Mouse (Mus musculus) CH12.LX (cell line): ENCODE data around the gene Trafd1.

Experiments used
- CTCF ChIP-seq, 2 experiments: IDR thresholded peaks in 1 of 2; conservative IDR thresholded peaks in 1 of 2; 2 replicates each; pipeline ENCODE4 v1.5.1; 2011 to 2012; ENCODE audit warnings: low read depth in 2 of 2, low read length in 2 of 2, improper control_type of control experiment in 1 of 2, inconsistent platforms in 1 of 2, mild to moderate bottlenecking in 1 of 2, moderate library complexity in 1 of 2
- MAFK ChIP-seq: IDR thresholded peaks from 2 replicates; pipeline ENCODE4 v1.6.1; 2011; ENCODE audit warnings: low read length, improper control_type of control experiment; ENCODE audit not compliant: insufficient replicate concordance
- POLR2A ChIP-seq: IDR thresholded peaks from 2 replicates; pipeline ENCODE4 v1.6.1; 2011; ENCODE audit warnings: low read depth, mild to moderate bottlenecking, improper control_type of control experiment, low read length
- ZNF384 ChIP-seq: IDR thresholded peaks from 2 replicates; pipeline ENCODE4 v1.6.1; 2012; ENCODE audit warnings: low read depth, low read length, improper control_type of control experiment, inconsistent platforms

DNA sequence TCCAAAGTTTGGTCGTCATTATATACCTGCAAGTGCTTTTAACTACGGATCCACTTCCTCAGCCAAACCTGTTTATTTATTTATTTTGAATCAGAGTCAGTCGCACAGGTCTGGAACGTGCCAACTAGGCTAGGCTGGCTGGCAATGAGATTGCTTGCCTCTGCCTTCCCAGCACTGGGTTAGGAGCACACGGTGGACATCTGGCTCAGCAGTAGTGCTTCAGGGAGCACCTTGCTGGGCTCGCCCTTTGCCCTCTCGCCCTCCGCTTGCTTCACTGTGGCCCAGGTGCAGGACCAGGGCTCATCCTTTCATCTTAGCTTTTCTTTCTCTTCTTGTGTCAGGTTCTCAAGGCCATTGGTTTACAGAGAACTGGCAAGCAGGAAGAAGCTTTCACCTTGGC lies 22.4 kb upstream of the Trafd1 start:
- no peak for TF ChIP-seq CTCF (conservative IDR thresholded peaks at IDR 0.05 in 1 of 2, IDR thresholded peaks at IDR 0.05 in 1 of 2; ENCODE audit: low read depth in 2 of 2, low read length in 2 of 2)
- no peak for TF ChIP-seq POLR2A
- TF ChIP-seq ZNF384: no peak
- no peak for TF ChIP-seq MAFK
